Mouse (Mus musculus) brown adipose tissue, adult 24 weeks (tissue): ENCODE data around the gene Snrnp70. TPM values are rescaled to one million over a fixed set of nuclear protein-coding genes. Genes with fewer than 3 reads are reported as not detected.
A peak's percentile ranks its signal among the peaks of the same experiment; 100 is the strongest.
"Not testable (repeated sequence)": the region's sequence is repeated elsewhere in the genome, so short reads cannot be mapped to it uniquely, and the experiment has no call there.

Experiments used
- H3K27ac ChIP-seq: fragments of 200-500 bp; replicated peaks from 2 replicates; pipeline ENCODE4 v1.5.1; 2012; ENCODE audit warnings: low read depth, mild to moderate bottlenecking, low read length
- H3K4me1 ChIP-seq: fragments of 200-500 bp; 2 replicates; pipeline ENCODE4 v1.6.1; 2012; ENCODE audit warnings: low read length, mixed read lengths; ENCODE audit not compliant: control insufficient read depth, insufficient read depth, insufficient read length
- H3K4me3 ChIP-seq: fragments of 200-500 bp; 2 replicates; pipeline ENCODE4 v1.5.1; 2012; ENCODE audit warnings: low read depth, mild to moderate bottlenecking, low read length, moderate library complexity; ENCODE audit not compliant: insufficient read depth
- polyA plus RNA-seq: library from polyadenylated mRNA; stranded (reverse); fragments of >200 nt; gene quantifications from 2 replicates; pipeline ENCODE4 v1.2.4, GENCODE M21; 2012; ENCODE audit not compliant: missing spikeins, insufficient read depth, insufficient read length

Snrnp70 gene
- polyA plus RNA-seq, 1 experiment = 82.7 TPM

- Histone ChIP-seq H3K4me3 (no peak overlapping the region), H3K4me1 (no peaks in the 10 kb centered on the region), H3K27ac (no peak overlapping the region)
These were observed 6.1 kb upstream of the Snrnp70 start for GRCm38 (mm10) chr7:45401521-45402085.

- Histone ChIP-seq H3K4me1 (peaks cover 8% of the 10 kb centered on the region; the same call in 1 of the 2 replicates), H3K27ac (no peak overlapping the region), H3K4me3 (no peak overlapping the region)
These were observed 1.2 kb upstream of the Snrnp70 start for GRCm38 (mm10) chr7:45396787-45397186.

GRCm38 (mm10) chr7:45396337-45396775, 814 bp upstream of the Snrnp70 start:
- H3K4me1 ChIP-seq = not testable (repeated sequence)
- Histone ChIP-seq H3K27ac (peak overlapping the region; percentile 48; the same call in 1 of the 2 replicates), H3K4me3 (peak overlapping the region; percentile 61)

- peaks cover 8% of the 10 kb centered on the region; the same call in 1 of the 2 replicates for H3K4me1 ChIP-seq
- peak overlapping the region; percentile 72 for H3K4me3 ChIP-seq
- H3K27ac ChIP-seq = peak overlapping the region; percentile 48
These were observed 407 bp downstream of the Snrnp70 start for GRCm38 (mm10) chr7:45395129-45395541.

- H3K4me3 ChIP-seq = no peak overlapping the region
- H3K27ac ChIP-seq = no peak overlapping the region
- no peaks in the 10 kb centered on the region for H3K4me1 ChIP-seq
These were observed 9.5 kb downstream of the Snrnp70 start for GRCm38 (mm10) chr7:45386077-45386476.

- Histone ChIP-seq H3K4me3 (no peak overlapping the region), H3K4me1 (no peaks in the 10 kb centered on the region), H3K27ac (no peak overlapping the region)
These were observed 19.5 kb downstream of the Snrnp70 start for GRCm38 (mm10) chr7:45376057-45376456.

GRCm38 (mm10) chr7:45374620-45375019, 20.9 kb downstream of the Snrnp70 start:
- Histone ChIP-seq H3K4me3 (no peak overlapping the region), H3K27ac (no peak overlapping the region), H3K4me1 (no peaks in the 10 kb centered on the region)

GRCm38 (mm10) chr7:45372371-45372770, 23.2 kb downstream of the Snrnp70 start:
- no peak overlapping the region for H3K27ac ChIP-seq
- H3K4me1 ChIP-seq = no peaks in the 10 kb centered on the region
- no peak overlapping the region for H3K4me3 ChIP-seq

- peaks cover 4% of the 10 kb centered on the region; the same call in 1 of the 2 replicates for H3K4me1 ChIP-seq
- peak within 1 kb of the TSS; percentile 56 for H3K4me3 ChIP-seq
- no peak within 1 kb of the TSS for H3K27ac ChIP-seq
These were observed 24.8 kb downstream of the Snrnp70 start, which contains the start of gene Lin7b for GRCm38 (mm10) chr7:45370475-45371311. Gene Lin7b (minus strand): TSS chr7:45370583.

GRCm38 (mm10) chr7:45369836-45370474, 25.6 kb downstream of the Snrnp70 start:
- peaks cover 4% of the 10 kb centered on the region; the same call in 1 of the 2 replicates for H3K4me1 ChIP-seq
- peak overlapping the region; percentile 56 for H3K4me3 ChIP-seq
- H3K27ac ChIP-seq = no peak overlapping the region

GRCm38 (mm10) chr7:45369022-45369745, 26.4 kb downstream of the Snrnp70 start:
- peaks cover 4% of the 10 kb centered on the region; the same call in 1 of the 2 replicates for H3K4me1 ChIP-seq
- H3K27ac ChIP-seq = no peak overlapping the region
- no peak overlapping the region for H3K4me3 ChIP-seq

- no peak overlapping the region for H3K4me3 ChIP-seq
- H3K27ac ChIP-seq = no peak overlapping the region
These were observed 27.4 kb downstream of the Snrnp70 start for GRCm38 (mm10) chr7:45368178-45368577.

GRCm38 (mm10) chr7:45367020-45367880, 28.3 kb downstream of the Snrnp70 start:
- peak overlapping the region; percentile 85 for H3K4me3 ChIP-seq
- peaks cover 4% of the 10 kb centered on the region; the same call in 1 of the 2 replicates for H3K4me1 ChIP-seq
- no peak overlapping the region for H3K27ac ChIP-seq

More at GRCm38 (mm10) chr7:45368178-45368577, 27.4 kb downstream of the Snrnp70 start:
- peaks cover 4% of the 10 kb centered on the region; the same call in 1 of the 2 replicates for H3K4me1 ChIP-seq

GRCm38 (mm10) chr7:45366652-45367019, 28.9 kb downstream of the Snrnp70 start, which contains the start of gene Ppfia3:
Gene Ppfia3 (minus strand): TSS chr7:45367019.
- peaks cover 4% of the 10 kb centered on the region; the same call in 1 of the 2 replicates for H3K4me1 ChIP-seq
- H3K27ac ChIP-seq = no peak within 1 kb of the TSS
- peak within 1 kb of the TSS; percentile 85 for H3K4me3 ChIP-seq
